Mouse (Mus musculus) G1E (cell line): Measurements from ENCODE around the gene Ndufb6.

Experiments
- CTCF ChIP-seq: IDR thresholded peaks from 2 replicates; pipeline ENCODE4 v1.5.1; 2012; ENCODE audit warnings: low read depth, low read length, inconsistent platforms, mixed read lengths
- GATA1 ChIP-seq: IDR thresholded peaks from 2 replicates; pipeline ENCODE4 v1.6.1; 2012; ENCODE audit warnings: borderline replicate concordance, low read length, inconsistent platforms, mixed read lengths
- GATA2 ChIP-seq: IDR thresholded peaks from 2 replicates; pipeline ENCODE4 v1.6.1; 2012; ENCODE audit warnings: low read depth, low read length, inconsistent platforms, borderline replicate concordance
- POLR2AphosphoS5 ChIP-seq: IDR thresholded peaks from 2 replicates; pipeline ENCODE4 v1.6.1; 2012; ENCODE audit warnings: low read depth, low read length, inconsistent platforms; ENCODE audit not compliant: insufficient replicate concordance

- TF ChIP-seq CTCF (no peak), GATA1 (no peak), POLR2AphosphoS5 (no peak), GATA2 (no peak)
Observed at GRCm38 (mm10) chr4:40267681-40268080, 11.5 kb downstream of the Ndufb6 start.
